Mouse (Mus musculus) heart, adult 11 months (tissue): ENCODE data around the gene Angptl8.

ENCODE experiments used
- DNase-seq: peaks from one replicate; pipeline ENCODE4 v3.0.0; 2022

The Angptl8 gene

DNA sequence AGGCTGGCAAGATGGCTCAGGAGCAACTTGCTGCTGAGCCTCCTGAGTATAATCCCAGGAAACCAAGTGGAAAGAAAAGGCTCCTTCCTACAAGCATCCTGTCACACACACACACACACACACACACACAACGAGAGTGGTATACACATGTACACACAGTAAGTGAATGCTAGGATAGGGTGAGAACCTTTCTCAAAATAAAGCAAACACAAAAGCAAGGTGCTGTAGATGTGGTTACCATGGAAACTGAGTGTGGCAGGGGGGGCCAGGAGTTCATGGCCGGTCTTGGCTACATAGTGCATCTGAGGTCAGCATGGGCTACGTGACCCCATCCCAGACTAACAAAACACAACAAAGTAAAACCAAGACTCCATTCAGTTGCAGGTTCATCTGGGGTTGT is 15.8 kb downstream of the Angptl8 start:
- peak; percentile 92 for DNase-seq

DNA sequence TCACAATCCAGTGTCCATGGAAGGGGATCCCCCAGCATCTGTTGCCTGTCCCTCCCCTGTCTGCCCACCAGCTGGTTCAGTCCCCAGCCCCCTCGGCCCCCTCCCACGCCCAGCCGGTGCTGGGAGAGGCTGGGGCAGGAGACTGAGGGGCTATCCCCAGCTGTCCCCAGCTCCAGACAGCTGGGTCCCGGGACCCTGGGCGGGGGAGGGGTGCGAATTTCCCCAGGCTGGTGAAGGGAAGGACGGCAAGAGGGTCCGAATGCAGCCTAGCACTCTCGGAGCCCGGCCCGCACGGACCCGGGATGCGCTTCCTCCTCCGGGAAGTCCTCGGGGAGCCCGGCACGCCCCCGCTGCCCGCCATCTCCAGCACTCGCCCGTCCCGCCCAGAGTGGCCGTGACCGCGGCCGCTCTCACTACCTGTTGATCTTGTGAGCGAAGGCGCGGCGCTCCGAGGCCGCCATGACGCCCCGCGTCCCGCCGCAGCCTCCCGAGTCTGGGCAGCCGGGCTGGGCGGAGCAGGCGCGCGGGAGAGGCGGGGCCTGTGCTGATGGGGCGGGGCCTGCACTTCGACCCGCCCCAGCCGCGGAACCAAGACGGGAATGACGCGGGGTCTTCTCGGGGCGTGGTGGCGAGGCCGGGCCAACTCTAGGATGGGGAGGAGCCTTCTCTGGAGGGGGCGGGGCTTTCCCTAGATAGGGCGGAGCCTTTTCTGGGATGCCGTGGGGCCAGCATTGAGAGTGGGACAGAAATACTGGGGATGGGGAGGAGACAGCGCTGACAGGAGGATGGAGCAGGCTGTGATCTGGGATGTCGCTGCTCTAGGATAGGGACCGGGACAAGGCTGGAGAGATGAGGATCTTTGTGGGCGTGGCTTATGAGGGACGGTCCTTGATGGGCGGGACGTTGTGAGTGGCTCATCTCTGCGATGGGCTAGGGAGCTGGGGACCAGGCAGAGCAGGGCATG is 17.1 kb downstream of the Angptl8 start, which contains the start of gene Dock6:
TSS of gene Dock6 (minus strand) at position 508 of the 964 bp plus-strand sequence.
- peak; percentile 99 for DNase-seq

DNA sequence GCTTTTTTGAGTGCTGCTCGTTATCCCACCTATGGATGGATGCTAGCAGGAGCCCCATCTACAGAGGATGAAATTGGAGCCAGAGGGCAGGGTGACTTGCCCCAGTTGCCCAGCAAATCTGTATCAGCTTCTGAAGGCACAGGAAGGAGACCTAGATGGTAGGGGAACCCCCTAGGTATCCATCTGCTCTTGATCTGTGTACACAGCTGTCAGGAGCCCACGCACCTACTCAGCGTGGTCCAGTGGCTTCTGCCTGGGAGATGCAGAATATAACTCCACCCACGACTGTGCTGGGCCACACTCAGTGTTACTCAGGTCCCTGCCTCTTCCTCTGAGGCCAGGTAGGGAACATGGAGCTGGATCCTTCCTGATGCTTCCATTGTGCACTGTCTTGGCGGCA is 18.7 kb downstream of the Angptl8 start:
- no peak for DNase-seq

GRCm38 (mm10) chr9:21854894-21855293 is 19.6 kb downstream of the Angptl8 start:
- DNase-seq = peak; percentile 93

DNA sequence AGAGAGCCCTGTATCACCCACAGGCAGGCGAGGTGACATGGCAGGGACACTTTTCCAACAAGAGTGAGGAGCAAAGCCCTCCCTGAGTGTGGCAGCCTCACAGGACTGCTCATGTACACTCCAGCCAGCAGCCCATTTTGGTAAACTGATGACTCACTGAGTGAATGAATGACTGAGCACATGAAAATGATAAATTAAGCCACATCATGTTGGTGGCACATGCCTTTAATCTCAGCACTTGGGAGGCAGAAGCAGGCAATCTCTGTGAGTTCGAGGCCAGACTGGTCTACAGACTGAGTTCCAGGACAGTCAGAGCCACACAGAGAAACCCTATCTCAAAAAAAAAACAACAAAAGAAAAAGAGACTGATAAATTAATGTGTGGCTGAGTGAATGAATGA is 22.2 kb downstream of the Angptl8 start:
- DNase-seq = no peak

DNA sequence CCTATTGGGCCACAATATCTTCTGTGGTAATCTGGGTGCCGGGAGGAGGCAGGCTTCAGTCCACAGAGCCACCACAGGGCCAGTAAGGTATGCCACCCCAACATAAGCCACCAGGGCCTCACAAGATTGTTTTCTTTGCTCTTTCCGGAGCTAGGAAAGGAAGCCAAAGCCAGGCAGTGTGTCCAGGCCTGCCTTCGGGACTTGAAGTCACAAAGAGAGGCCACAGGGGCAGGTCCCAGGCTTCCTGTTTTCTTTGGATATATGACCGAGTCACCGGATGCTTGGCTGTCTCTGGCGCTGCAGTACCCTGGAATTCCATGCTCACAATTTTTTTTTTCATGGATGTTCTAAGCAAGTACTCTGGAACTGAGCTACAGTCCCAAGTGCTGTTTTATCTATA is 22.8 kb downstream of the Angptl8 start:
- peak; percentile 99 for DNase-seq

- peak; percentile 9 for DNase-seq
Measured at GRCm38 (mm10) chr9:21859606-21860005, 24.3 kb downstream of the Angptl8 start.

- DNase-seq = peak; percentile 60
Measured at GRCm38 (mm10) chr9:21860349-21860748, 25.0 kb downstream of the Angptl8 start.

GRCm38 (mm10) chr9:21862181-21862580 is 26.9 kb downstream of the Angptl8 start:
- DNase-seq = no peak

DNA sequence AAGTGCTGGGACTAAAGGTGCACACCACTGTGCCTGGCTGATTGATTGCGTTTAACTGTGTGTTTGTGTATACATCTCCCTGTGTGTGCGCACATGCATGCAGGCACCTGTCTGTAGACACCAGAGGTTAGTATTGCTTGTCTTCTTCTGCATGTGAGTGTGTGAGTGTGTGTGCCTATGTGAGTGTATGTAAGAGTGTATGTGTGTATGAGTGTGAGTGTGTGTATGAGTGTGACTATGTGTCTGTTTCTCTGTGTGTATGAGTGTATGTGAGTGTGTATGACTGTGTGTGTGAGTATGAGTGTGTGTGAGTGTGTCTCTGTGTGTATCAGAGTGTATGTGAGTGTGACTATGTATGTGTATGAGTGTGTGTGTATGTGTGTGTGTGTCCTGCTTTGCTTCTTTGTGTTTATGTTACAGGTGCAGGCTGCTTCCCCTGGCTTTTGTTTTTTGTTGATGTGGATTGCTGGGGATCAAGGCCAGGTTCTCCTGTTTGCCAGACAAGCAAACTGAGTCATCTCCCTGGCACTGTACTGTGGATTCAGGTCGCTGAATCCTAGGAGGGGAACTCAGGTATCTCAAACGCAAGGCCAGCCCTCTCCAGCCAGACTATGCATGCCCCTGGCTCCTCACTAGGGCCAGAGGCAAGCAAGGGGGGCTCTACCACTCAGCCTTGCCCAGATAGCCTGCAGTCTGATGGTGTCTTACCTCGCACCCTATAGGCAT is 30.5 kb downstream of the Angptl8 start:
- peak; percentile 60 for DNase-seq

DNA sequence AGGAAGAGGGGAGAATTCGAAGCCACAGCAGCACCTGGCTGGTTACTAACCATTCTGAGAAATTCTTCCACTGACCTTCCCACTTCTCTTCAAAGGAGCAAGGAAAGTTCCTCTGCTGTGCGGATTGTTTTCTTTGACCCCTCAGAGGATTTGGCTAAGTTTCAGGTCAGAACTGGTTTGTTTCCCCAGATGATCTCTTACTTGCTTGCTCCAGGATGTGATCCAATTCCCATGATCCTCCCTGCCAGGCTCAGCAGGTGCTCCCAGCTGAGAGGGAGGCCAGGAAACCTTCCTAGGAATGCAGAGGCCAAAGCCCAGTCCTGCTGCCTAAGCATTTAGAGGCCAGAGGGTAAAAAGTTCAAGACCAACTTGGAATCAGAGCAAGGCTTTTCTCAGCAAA is 31.3 kb downstream of the Angptl8 start:
- peak; percentile 98 for DNase-seq

DNA sequence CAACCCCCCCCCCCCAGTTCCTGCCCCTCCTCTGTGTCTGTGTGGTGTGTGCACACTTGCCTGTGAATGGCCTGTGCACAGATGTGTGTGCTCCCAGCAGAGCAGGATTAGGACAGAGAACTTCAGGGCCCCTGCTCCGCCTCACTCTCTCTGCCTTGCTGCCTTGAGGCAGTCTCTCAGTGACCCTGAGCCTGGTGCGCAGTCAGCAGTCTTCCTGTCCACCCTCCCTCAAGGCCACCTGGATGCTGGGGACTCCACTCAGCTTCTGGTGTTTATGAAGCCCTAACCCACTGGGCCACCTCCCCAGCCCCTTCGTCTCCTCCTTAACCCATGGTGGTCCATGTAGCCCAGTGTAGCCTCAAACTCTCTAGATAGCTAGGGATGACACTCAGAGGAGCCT is 32.4 kb downstream of the Angptl8 start:
- DNase-seq = no peak

- peak; percentile 96 for DNase-seq
Measured at GRCm38 (mm10) chr9:21869290-21869689, 34.0 kb downstream of the Angptl8 start.

- no peak for DNase-seq
Measured at GRCm38 (mm10) chr9:21870879-21871524, 35.7 kb downstream of the Angptl8 start.

GRCm38 (mm10) chr9:21872204-21872603 is 36.9 kb downstream of the Angptl8 start:
- no peak for DNase-seq

- no peak for DNase-seq
Measured at GRCm38 (mm10) chr9:21876601-21877000, 41.3 kb downstream of the Angptl8 start.
